Mouse (Mus musculus): ENCODE results near the gene Tle6. TPM values are rescaled to one million over a fixed set of nuclear protein-coding genes. Genes with fewer than 3 reads are reported as not detected.

The Tle6 gene
- polyA plus RNA-seq, 1 experiment from 2014 or later: 3.9 TPM

DNA sequence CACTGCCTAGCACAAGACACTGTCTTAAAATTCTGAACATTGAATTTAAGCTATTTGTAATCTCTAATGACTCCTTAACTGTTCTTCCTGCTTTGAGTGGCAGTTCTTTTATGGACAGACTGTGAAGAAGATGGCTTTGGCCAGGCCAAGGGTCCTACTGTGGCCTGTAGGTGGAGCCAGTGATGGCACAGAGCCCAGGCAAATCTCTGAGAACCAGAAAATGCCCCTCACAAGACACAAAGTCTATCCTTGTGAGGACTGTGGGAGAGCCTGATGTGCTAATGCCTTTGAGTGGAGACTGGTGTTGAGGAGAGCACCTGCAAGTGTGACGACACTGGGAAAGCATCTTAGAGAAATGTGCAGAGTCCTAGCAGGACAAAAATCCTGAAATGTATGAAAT lies 7.4 kb upstream of the Tle6 start:
- H3K27me3 ChIP-seq (ENCODE audit: control insufficient read depth, insufficient read depth, low read length): no peaks in the 10 kb centered on the region
- no peaks in the 10 kb centered on the region for H3K9me3 ChIP-seq (ENCODE audit: control insufficient read depth, low read length)
- no peaks in the 10 kb centered on the region for H3K36me3 ChIP-seq (ENCODE audit: control insufficient read depth, insufficient read depth, low read length)
- no peak overlapping the region for H3K4me2 ChIP-seq (ENCODE audit: low read depth, low read length, severe bottlenecking)
- no peak overlapping the region for H3K9ac ChIP-seq (ENCODE audit: low read length)
- no peak for ATAC-seq (replicated peaks; ENCODE audit: low FRiP score)
- DNase-seq (ENCODE audit: low spot score): no peak
- no peak overlapping the region for H3K4me3 ChIP-seq (ENCODE audit: low read depth, low read length)
- no peak overlapping the region for H3K27ac ChIP-seq (ENCODE audit: low read depth, low read length)
- WGBS: 85% methylated on average over 1 of the region's 1 CpGs
- 0 out of 2 replicates have a peak, but pooled peaks cover 3% of the 10 kb centered on the region for H3K4me1 ChIP-seq (replicated peaks; ENCODE audit: control insufficient read depth, insufficient read depth, low read length)

DNA sequence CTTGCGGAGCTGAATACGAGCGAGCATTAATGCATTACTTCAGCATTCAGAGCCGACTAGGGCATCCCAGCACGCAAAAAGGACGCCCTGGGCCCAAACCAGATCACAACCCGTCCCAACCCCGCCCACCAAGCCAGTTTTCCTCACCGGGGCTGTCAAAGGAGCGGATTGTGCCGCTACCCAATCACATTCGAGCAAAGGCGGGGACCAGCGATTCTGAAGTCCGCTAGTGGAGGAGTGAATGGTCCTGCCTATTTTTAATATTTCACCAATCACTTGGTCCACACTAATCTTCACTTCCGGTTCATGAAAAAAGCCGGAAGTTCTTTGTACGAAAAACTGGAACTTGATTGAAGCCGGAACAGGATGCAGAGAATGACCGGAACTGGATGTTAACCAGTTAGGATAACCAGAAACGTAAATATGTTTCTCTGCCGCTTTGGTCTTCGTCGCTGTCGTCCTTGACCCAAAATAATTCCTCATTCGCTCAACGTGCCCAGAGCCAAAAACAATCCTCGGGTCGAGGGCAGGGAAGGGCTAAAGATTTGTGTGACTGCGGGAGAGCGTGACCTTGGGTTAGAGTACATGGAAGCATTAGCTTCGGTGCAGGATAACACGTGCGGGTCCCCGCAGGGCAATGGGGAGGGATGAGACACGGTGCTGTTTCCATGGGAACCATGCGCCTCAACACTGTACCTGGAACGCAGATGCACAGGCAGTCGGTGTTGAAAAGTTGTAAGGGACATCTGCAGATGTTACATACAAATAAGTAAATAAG lies 5.3 kb upstream of the Tle6 start, which contains the start of gene BC025920:
Gene BC025920, plus strand, starts transcription at position 297 of the 778 bp plus-strand sequence.
- H3K4me3 ChIP-seq (ENCODE audit: low read depth, low read length): peak within 1 kb of the TSS; percentile 38
- under 1% methylated on average over 39 of the region's 39 CpGs for WGBS

DNA sequence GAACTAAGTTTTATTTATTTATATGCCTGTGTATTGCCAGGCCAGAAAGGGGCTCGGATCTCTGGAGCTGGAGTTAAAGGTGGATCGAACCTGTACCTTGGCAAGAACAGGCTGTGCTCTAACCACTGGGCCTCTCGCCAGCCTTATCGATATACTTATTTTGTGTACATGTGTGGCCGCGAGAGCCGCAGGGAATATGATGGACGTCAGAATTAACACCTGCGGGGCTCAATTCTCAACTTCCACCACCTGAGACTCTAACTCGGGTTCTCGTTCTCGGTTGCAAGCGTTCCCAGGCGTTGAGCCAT lies 4.7 kb upstream of the Tle6 start:
- DNase-seq (ENCODE audit: low spot score): no peak
- Histone ChIP-seq H3K9ac (ENCODE audit: low read length) (peak overlapping the region; percentile 51), H3K4me3 (ENCODE audit: low read depth, low read length) (peak overlapping the region; percentile 38), H3K9me3 (ENCODE audit: control insufficient read depth, low read length) (no peaks in the 10 kb centered on the region), H3K27ac (ENCODE audit: low read depth, low read length) (peak overlapping the region; percentile 70), H3K36me3 (ENCODE audit: control insufficient read depth, insufficient read depth, low read length) (no peaks in the 10 kb centered on the region), H3K4me1 (replicated peaks; ENCODE audit: control insufficient read depth, insufficient read depth, low read length) (peaks cover 5% of the 10 kb centered on the region), H3K27me3 (ENCODE audit: control insufficient read depth, insufficient read depth, low read length) (peaks cover 14% of the 10 kb centered on the region), H3K4me2 (ENCODE audit: low read depth, low read length, severe bottlenecking) (peak overlapping the region; percentile 57)
- ATAC-seq (replicated peaks; ENCODE audit: low FRiP score): peak; percentile 13
- 6% methylated on average over 14 of the region's 14 CpGs for WGBS

More for the DNA sequence above, 5.3 kb upstream of the Tle6 start, which contains the start of gene BC025920:
- Histone ChIP-seq H3K4me1 (replicated peaks; ENCODE audit: control insufficient read depth, insufficient read depth, low read length) (0 out of 2 replicates have a peak, but pooled peaks cover 3% of the 10 kb centered on the region), H3K9me3 (ENCODE audit: control insufficient read depth, low read length) (no peaks in the 10 kb centered on the region), H3K27ac (ENCODE audit: low read depth, low read length) (peak within 1 kb of the TSS; percentile 70), H3K27me3 (ENCODE audit: control insufficient read depth, insufficient read depth, low read length) (peaks cover 12% of the 10 kb centered on the region), H3K36me3 (ENCODE audit: control insufficient read depth, insufficient read depth, low read length) (no peaks in the 10 kb centered on the region), H3K9ac (ENCODE audit: low read length) (peak within 1 kb of the TSS; percentile 51), H3K4me2 (ENCODE audit: low read depth, low read length, severe bottlenecking) (peak within 1 kb of the TSS; percentile 57)
- peak; percentile 87 for ATAC-seq (replicated peaks; ENCODE audit: low FRiP score)
- DNase-seq (ENCODE audit: low spot score): peak; percentile 95

DNA sequence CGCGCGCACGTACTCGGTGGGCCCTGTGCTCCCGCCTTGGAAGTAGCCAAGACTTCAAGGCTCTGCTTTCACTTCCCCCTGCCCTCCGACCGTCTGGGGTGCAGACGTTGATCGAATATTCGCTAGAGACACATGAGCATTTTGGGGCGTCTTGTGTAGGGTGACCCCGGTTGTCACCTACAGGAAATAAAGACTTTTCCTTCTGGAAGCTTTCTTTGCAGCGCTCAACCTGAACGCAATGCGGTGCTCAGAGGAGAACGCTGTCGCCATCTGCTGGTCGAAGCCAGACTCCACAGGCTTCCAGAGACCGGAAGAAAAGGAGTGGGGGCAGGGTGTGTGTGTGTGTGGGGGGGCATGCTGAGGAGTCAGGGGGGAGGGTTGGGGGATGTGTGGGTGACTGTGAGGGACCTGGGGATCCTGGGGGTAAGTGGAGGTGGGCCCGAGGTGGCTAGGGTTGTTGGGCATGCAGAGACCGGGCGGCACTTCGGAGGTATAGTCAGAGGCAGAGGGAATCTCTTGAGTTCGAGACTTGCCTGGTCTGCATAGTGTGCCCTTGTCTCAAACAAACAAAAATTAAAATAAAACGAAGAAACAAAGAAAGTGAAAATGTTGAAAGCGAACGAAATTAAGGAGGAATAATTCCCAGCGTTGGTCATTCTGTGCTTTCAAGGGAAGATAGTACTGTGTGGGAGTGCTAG lies 4.2 kb upstream of the Tle6 start:
- H3K4me2 ChIP-seq (ENCODE audit: low read depth, low read length, severe bottlenecking): peak overlapping the region; percentile 57
- no peaks in the 10 kb centered on the region for H3K9me3 ChIP-seq (ENCODE audit: control insufficient read depth, low read length)
- peak overlapping the region; percentile 38 for H3K4me3 ChIP-seq (ENCODE audit: low read depth, low read length)
- H3K4me1 ChIP-seq (replicated peaks; ENCODE audit: control insufficient read depth, insufficient read depth, low read length): peaks cover 8% of the 10 kb centered on the region
- H3K9ac ChIP-seq (ENCODE audit: low read length): peak overlapping the region; percentile 51
- ATAC-seq (replicated peaks; ENCODE audit: low FRiP score): peak; percentile 19; the same call in 1 of the 2 replicates
- 21% methylated on average over 29 of the region's 29 CpGs for WGBS
- DNase-seq (ENCODE audit: low spot score): peak; percentile 92
- peaks cover 15% of the 10 kb centered on the region for H3K27me3 ChIP-seq (ENCODE audit: control insufficient read depth, insufficient read depth, low read length)
- no peaks in the 10 kb centered on the region for H3K36me3 ChIP-seq (ENCODE audit: control insufficient read depth, insufficient read depth, low read length)
- H3K27ac ChIP-seq (ENCODE audit: low read depth, low read length): peak overlapping the region; percentile 70

DNA sequence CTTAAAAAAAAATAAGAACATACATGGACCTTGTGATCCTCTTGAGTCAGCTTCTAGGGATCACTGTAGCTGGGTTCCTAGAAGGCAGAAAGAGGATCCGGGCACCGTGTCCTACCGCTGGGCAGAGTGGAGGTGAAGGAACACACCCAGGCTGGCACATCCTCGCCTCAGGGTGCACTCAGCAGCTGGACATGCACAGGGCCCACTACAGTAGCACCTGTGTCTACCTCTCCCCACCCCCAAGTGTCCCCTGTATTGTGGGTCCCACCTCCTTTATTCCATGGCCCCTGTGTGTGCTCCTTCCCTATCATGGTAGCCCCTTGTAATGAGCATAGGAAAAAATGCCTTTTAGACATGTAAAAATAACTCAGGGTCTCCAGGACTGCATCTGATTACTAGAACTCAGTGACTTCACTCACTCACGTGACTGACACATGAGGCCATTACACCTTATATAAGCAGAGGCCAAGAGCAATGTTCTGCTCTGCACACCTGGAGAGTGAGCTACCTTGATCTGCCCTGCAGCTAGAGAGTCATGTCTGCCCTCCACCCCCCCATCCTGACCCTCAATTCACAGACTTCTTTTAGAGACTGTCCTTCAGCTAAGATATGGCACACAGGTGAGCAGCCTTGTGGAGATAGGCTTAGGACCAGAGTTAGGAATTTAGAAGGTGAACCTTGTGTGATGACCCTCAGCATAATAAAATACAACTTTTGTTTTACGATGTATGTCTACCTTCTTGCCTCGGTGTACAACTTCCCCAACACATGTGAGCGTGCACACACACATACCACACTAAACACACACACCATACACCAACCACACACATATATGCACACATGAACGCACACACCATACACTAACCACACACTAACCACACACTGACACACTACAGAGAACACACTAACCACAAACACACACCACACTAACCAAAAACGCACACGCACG lies 3.4 kb upstream of the Tle6 start:
- Histone ChIP-seq H3K9me3 (ENCODE audit: control insufficient read depth, low read length) (no peaks in the 10 kb centered on the region), H3K4me2 (ENCODE audit: low read depth, low read length, severe bottlenecking) (no peak overlapping the region)
- WGBS: 83% methylated on average over 12 of the region's 12 CpGs

DNA sequence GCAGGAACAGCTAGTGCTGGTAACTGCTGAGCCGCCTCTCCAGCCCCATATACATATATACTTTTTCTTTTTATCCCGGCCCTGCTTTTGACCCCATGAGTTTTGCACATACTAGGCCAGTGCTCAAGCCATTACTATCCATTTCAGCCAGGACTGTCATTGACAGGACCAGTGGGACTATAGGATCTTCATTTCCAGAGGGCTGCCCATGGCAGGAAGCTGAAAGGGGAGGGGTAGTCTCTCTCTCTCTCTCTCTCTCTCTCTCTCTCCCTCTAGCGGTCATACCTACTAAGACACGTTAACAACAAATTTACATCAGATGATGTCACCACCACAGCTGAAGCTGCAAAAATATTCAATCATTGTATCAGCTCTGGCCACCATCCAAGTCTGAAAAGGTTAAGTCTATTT lies 1.9 kb upstream of the Tle6 start:
- H3K4me2 ChIP-seq (ENCODE audit: low read depth, low read length, severe bottlenecking): no peak overlapping the region

More for the DNA sequence above, 3.4 kb upstream of the Tle6 start:
- no peaks in the 10 kb centered on the region for H3K36me3 ChIP-seq (ENCODE audit: control insufficient read depth, insufficient read depth, low read length)
- DNase-seq (ENCODE audit: low spot score) (no peak), ATAC-seq (replicated peaks; ENCODE audit: low FRiP score) (no peak)
- H3K27ac ChIP-seq (ENCODE audit: low read depth, low read length): no peak overlapping the region
- peaks cover 20% of the 10 kb centered on the region for H3K27me3 ChIP-seq (ENCODE audit: control insufficient read depth, insufficient read depth, low read length)
- H3K4me3 ChIP-seq (ENCODE audit: low read depth, low read length): no peak overlapping the region
- H3K9ac ChIP-seq (ENCODE audit: low read length): peak overlapping the region; percentile 20; the same call in 1 of the 2 replicates
- H3K4me1 ChIP-seq (replicated peaks; ENCODE audit: control insufficient read depth, insufficient read depth, low read length): peaks cover 8% of the 10 kb centered on the region

DNA sequence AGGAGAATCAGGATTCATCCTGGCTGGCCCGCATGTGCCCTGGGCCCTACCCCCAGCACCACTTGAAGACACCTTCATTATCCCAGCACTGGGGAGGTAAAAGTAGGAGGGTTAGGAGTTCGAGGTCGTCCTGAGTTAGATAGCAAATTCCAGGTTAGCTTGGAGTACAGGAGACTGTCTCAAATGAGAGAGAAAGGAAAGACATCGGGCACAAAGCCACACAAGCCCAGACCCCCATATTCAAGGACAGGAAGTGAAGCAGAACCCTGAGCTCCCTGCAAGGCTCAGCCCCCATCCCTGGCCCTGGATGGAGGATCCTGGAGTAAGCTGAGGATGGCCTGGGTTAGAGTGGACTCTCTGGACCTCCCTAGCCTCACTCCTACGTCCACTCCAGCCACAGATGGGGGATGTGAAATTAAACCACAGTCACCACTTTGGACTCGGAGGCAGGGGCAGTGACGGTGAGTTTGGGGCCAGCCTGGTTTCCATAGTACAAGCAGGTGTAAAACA lies 578 bp upstream of the Tle6 start:
- Histone ChIP-seq H3K9ac (ENCODE audit: low read length) (no peak overlapping the region), H3K4me3 (ENCODE audit: low read depth, low read length) (no peak overlapping the region), H3K4me1 (replicated peaks; ENCODE audit: control insufficient read depth, insufficient read depth, low read length) (peaks cover 18% of the 10 kb centered on the region), H3K4me2 (ENCODE audit: low read depth, low read length, severe bottlenecking) (no peak overlapping the region), H3K36me3 (ENCODE audit: control insufficient read depth, insufficient read depth, low read length) (no peaks in the 10 kb centered on the region), H3K9me3 (ENCODE audit: control insufficient read depth, low read length) (no peaks in the 10 kb centered on the region), H3K27me3 (ENCODE audit: control insufficient read depth, insufficient read depth, low read length) (peaks cover 45% of the 10 kb centered on the region), H3K27ac (ENCODE audit: low read depth, low read length) (no peak overlapping the region)
- DNase-seq (ENCODE audit: low spot score) (no peak), ATAC-seq (replicated peaks; ENCODE audit: low FRiP score) (no peak)
- 15% methylated on average over 7 of the region's 7 CpGs for WGBS

More for the DNA sequence above, 1.9 kb upstream of the Tle6 start:
- Histone ChIP-seq H3K4me1 (replicated peaks; ENCODE audit: control insufficient read depth, insufficient read depth, low read length) (peaks cover 8% of the 10 kb centered on the region), H3K4me3 (ENCODE audit: low read depth, low read length) (no peak overlapping the region), H3K9me3 (ENCODE audit: control insufficient read depth, low read length) (no peaks in the 10 kb centered on the region), H3K27me3 (ENCODE audit: control insufficient read depth, insufficient read depth, low read length) (peaks cover 33% of the 10 kb centered on the region), H3K27ac (ENCODE audit: low read depth, low read length) (no peak overlapping the region), H3K36me3 (ENCODE audit: control insufficient read depth, insufficient read depth, low read length) (no peaks in the 10 kb centered on the region), H3K9ac (ENCODE audit: low read length) (no peak overlapping the region)
- 26% methylated on average over 4 of the region's 4 CpGs for WGBS
- ATAC-seq (replicated peaks; ENCODE audit: low FRiP score): no peak
- no peak for DNase-seq (ENCODE audit: low spot score)

DNA sequence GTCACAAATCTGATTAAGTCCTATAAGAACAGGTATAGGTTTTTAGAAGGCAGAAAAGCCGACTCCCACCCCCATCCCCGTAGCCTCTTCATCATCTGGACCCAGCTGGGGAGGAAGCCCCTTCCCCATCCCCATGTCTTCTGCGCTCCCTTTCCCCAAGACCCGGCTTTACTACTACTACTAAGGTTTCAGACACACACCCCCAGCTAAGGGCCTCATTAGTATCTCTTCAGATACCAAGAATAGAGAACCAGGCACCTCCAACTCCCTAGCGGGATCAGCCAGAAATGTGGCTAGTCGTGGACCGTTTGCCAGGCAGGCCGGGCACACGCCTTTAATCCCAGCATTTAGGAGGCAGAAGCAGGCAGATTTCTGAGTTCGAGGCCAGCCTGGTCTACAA lies 777 bp downstream of the Tle6 start:
- DNase-seq (ENCODE audit: low spot score) (no peak), ATAC-seq (replicated peaks; ENCODE audit: low FRiP score) (no peak)
- peaks cover 25% of the 10 kb centered on the region for H3K4me1 ChIP-seq (replicated peaks; ENCODE audit: control insufficient read depth, insufficient read depth, low read length)

More for the DNA sequence above, 777 bp downstream of the Tle6 start:
- WGBS: 54% methylated on average over 10 of the region's 10 CpGs
- Histone ChIP-seq H3K9me3 (ENCODE audit: control insufficient read depth, low read length) (no peaks in the 10 kb centered on the region), H3K4me2 (ENCODE audit: low read depth, low read length, severe bottlenecking) (no peak overlapping the region; the same call in 1 of the 2 replicates), H3K9ac (ENCODE audit: low read length) (no peak overlapping the region), H3K27me3 (ENCODE audit: control insufficient read depth, insufficient read depth, low read length) (peaks cover 58% of the 10 kb centered on the region), H3K4me3 (ENCODE audit: low read depth, low read length) (no peak overlapping the region), H3K27ac (ENCODE audit: low read depth, low read length) (no peak overlapping the region), H3K36me3 (ENCODE audit: control insufficient read depth, insufficient read depth, low read length) (no peaks in the 10 kb centered on the region)
